Mouse (Mus musculus): ENCODE data around the gene Il23a.

The Il23a gene

GRCm38 (mm10) chr10:128298702-128299171 is at the start of gene Il23a:
TSS of gene Il23a (minus strand) at chr10:128298752.
- in situ Hi-C loops (cut with MboI, MseI): no loop called here

GRCm38 (mm10) chr10:128347541-128347940 is 49.0 kb upstream of the Il23a start:
- in situ Hi-C loops (cut with MboI, MseI): no loop called here

- in situ Hi-C loops (cut with MboI, MseI): no loop called here
Observed at GRCm38 (mm10) chr10:128344568-128345275, 46.2 kb upstream of the Il23a start.

- in situ Hi-C loops (cut with MboI, MseI): no loop called here
Observed at GRCm38 (mm10) chr10:128343436-128343835, 44.9 kb upstream of the Il23a start.

GRCm38 (mm10) chr10:128340257-128340656 is 41.7 kb upstream of the Il23a start:
- in situ Hi-C loops (cut with MboI, MseI): no loop called here

GRCm38 (mm10) chr10:128338948-128339347 is 40.4 kb upstream of the Il23a start:
- in situ Hi-C loops (cut with MboI, MseI): loop anchor here in 1 of 2 experiments (10.0 kb wide), 2 partner anchors 116 to 1014 kb away; partner anchors contain the start of genes Arhgap9 and Smarcc2

- in situ Hi-C loops (cut with MboI, MseI): loop anchor here in 1 of 2 experiments (10.0 kb wide), 2 partner anchors 116 to 1014 kb away; partner anchors contain the start of genes Arhgap9 and Smarcc2
Observed at GRCm38 (mm10) chr10:128338415-128338814, 39.9 kb upstream of the Il23a start.

GRCm38 (mm10) chr10:128337306-128338181 is 39.0 kb upstream of the Il23a start, which contains the start of gene Cs:
TSS of gene Cs (plus strand) at chr10:128337734.
- in situ Hi-C loops (cut with MboI, MseI): loop anchor here in 1 of 2 experiments (10.0 kb wide), 2 partner anchors 117 to 1013 kb away; partner anchors contain the start of genes Arhgap9 and Smarcc2

- in situ Hi-C loops (cut with MboI, MseI): loop anchor here in 1 of 2 experiments (10.0 kb wide), 2 partner anchors 118 to 1012 kb away; partner anchors contain the start of genes Arhgap9 and Smarcc2
Observed at GRCm38 (mm10) chr10:128336597-128336996, 38.0 kb upstream of the Il23a start.

- in situ Hi-C loops (cut with MboI, MseI): loop anchor here in 1 of 2 experiments (10.0 kb wide), 2 partner anchors 119 to 1011 kb away; partner anchors contain the start of genes Arhgap9 and Smarcc2
Observed at GRCm38 (mm10) chr10:128336195-128336594, 37.6 kb upstream of the Il23a start.

- in situ Hi-C loops (cut with MboI, MseI): loop anchor here in 1 of 2 experiments (10.0 kb wide), 2 partner anchors 119 to 1011 kb away; partner anchors contain the start of genes Arhgap9 and Smarcc2
Observed at GRCm38 (mm10) chr10:128335582-128335981, 37.0 kb upstream of the Il23a start.

GRCm38 (mm10) chr10:128332358-128333249 is 34.1 kb upstream of the Il23a start:
- in situ Hi-C loops (cut with MboI, MseI): loop anchor here in 1 of 2 experiments (10.0 kb wide), 2 partner anchors 122 to 1008 kb away; partner anchors contain the start of genes Arhgap9 and Smarcc2

- in situ Hi-C loops (cut with MboI, MseI): no loop called here
Observed at GRCm38 (mm10) chr10:128327610-128328009, 29.1 kb upstream of the Il23a start.

GRCm38 (mm10) chr10:128326825-128327224 is 28.3 kb upstream of the Il23a start:
- in situ Hi-C loops (cut with MboI, MseI): no loop called here

- in situ Hi-C loops (cut with MboI, MseI): no loop called here
Observed at GRCm38 (mm10) chr10:128323516-128323915, 25.0 kb upstream of the Il23a start.

- in situ Hi-C loops (cut with MboI, MseI): no loop called here
Observed at GRCm38 (mm10) chr10:128322141-128323108, 23.9 kb upstream of the Il23a start, which contains the start of gene Cnpy2. TSS of gene Cnpy2 (plus strand) at chr10:128322459.

- in situ Hi-C loops (cut with MboI, MseI): no loop called here
Observed at GRCm38 (mm10) chr10:128321641-128322040, 23.1 kb upstream of the Il23a start.

- in situ Hi-C loops (cut with MboI, MseI): no loop called here
Observed at GRCm38 (mm10) chr10:128315578-128315977, 17.0 kb upstream of the Il23a start.

- in situ Hi-C loops (cut with MboI, MseI): no loop called here
Observed at GRCm38 (mm10) chr10:128310902-128311301, 12.3 kb upstream of the Il23a start.
